Mouse (Mus musculus) kidney, postnatal 0 days (tissue): ENCODE data around the gene Gm826. TPM values are rescaled to one million over a fixed set of nuclear protein-coding genes. Genes with fewer than 3 reads are reported as not detected.
A peak's percentile ranks its signal among the peaks of the same experiment; 100 is the strongest.

Source experiments
- ATAC-seq: fragments of 200-750 bp; cut with Nextera tagmentation; replicated peaks from 2 replicates; pipeline ENCODE4 v1.8.0; 2017; ENCODE audit warnings: low read depth, moderate number of reproducible peaks, moderate TSS enrichment, moderate library complexity; ENCODE audit not compliant: low FRiP score
- DNase-seq: peaks from one replicate; pipeline ENCODE4 v3.0.0-alpha.2; 2016; ENCODE audit warnings: low spot score
- H3K27ac ChIP-seq: fragments of 300-500 bp; sonication (generic); 2 replicates; pipeline ENCODE4 v1.5.1; 2014; ENCODE audit warnings: mild to moderate bottlenecking
- H3K27me3 ChIP-seq: fragments of 300-500 bp; sonication (generic); 2 replicates; pipeline ENCODE4 v1.6.1; 2014; ENCODE audit warnings: low read length, mixed read lengths; ENCODE audit not compliant: insufficient read depth
- H3K36me3 ChIP-seq: fragments of 300-500 bp; sonication (generic); 2 replicates; pipeline ENCODE4 v1.6.1; 2014; ENCODE audit warnings: low read length, mixed read lengths; ENCODE audit not compliant: insufficient read depth
- H3K4me1 ChIP-seq: fragments of 300-500 bp; sonication (generic); replicated peaks from 2 replicates; pipeline ENCODE4 v1.6.1; 2014; ENCODE audit warnings: antibody characterized with exemption, low read length, mixed read lengths; ENCODE audit not compliant: insufficient read depth
- H3K4me2 ChIP-seq: fragments of 300-500 bp; sonication (generic); 2 replicates; pipeline ENCODE4 v1.6.1; 2014; ENCODE audit warnings: mild to moderate bottlenecking, low read length, moderate library complexity, mixed read lengths
- H3K4me3 ChIP-seq: fragments of 300-500 bp; sonication (generic); replicated peaks from 2 replicates; pipeline ENCODE4 v1.5.1; 2014; ENCODE audit warnings: low read depth, low read length
- H3K9ac ChIP-seq: fragments of 300-500 bp; sonication (generic); 2 replicates; pipeline ENCODE4 v1.6.1; 2014; ENCODE audit warnings: low read depth, low read length
- H3K9me3 ChIP-seq: fragments of 300-500 bp; sonication (generic); replicated peaks from 2 replicates; pipeline ENCODE4 v1.6.1; 2016; ENCODE audit warnings: low read length, inconsistent platforms, mixed read lengths
- CTCF ChIP-seq: IDR thresholded peaks from 2 replicates; pipeline ENCODE4 v1.5.1; 2016; ENCODE audit warnings: antibody characterized with exemption, low read depth, mild to moderate bottlenecking, moderate library complexity
- WGBS: fragments of 180-500 bp; shearing (Covaris S2); extraction: QIAGEN DNeasy Blood & Tissue Kit; methylation state at CpG from one replicate; pipeline ENCODE4 v1.1.7; 2014; 5-methylcytosine and 5-hydroxymethylcytosine counted together
- polyA plus RNA-seq: library from polyadenylated mRNA; unstranded; fragments of >200 nt; fragmentation: Nextera tagmentation; extraction: Ambion mirVana; gene quantifications from 2 replicates; pipeline ENCODE4 v1.2.1, GENCODE M21; 2015

Gm826 gene
- polyA plus RNA-seq, 1 experiment from 2014 or later: 0.49 TPM

DNA sequence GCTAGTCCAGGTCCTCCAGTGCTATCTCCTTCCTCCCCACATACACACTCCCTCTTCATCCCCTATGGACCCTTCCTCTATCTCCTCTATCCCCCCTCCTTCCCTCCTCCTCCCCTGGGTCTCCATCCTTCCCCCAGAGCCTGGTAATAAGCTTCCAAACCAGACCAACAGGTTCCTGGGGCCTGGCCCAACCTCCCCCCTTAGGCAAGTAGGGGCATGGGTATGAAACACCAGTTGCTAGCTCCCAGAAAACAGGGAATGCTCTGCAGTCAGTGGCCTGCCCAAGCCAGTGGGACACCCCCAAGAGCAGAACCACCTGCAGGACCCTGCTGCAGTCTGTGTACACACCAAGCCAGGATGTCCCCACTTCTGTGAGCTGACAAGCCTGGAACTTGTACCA is 11.7 kb upstream of the Gm826 start:
- no peak overlapping the region for H3K4me3 ChIP-seq
- no peak overlapping the region for H3K4me2 ChIP-seq
- no peak for TF ChIP-seq CTCF
- no peak overlapping the region for H3K9ac ChIP-seq
- H3K36me3 ChIP-seq: no peaks in the 10 kb centered on the region
- H3K27me3 ChIP-seq: no peaks in the 10 kb centered on the region
- H3K4me1 ChIP-seq: peaks cover 4% of the 10 kb centered on the region; the same call in 1 of the 2 replicates
- ATAC-seq: peak; percentile 21; the same call in 1 of the 2 replicates
- H3K9me3 ChIP-seq: no peaks in the 10 kb centered on the region
- DNase-seq: no peak
- no peak overlapping the region for H3K27ac ChIP-seq

DNA sequence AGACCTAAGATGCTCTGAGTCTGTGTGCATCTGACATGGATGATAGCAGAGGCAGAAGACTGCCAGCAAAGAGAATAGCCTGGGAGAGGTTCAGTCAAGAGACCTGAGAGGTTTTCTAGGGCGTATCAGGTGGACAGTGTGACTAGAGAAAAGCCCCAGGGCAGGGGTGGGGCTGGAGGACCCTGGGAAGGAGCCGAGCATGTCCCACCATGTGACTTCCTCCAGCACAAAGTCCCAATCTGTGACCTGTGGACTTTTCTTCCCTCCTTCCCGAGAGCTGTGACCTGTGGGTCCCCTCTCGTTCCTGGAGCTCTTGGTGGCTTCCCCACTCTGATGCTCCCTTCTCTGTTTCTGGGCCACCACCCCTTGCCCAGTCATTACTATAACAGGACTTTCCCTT is 6.2 kb upstream of the Gm826 start:
- no peak for TF ChIP-seq CTCF
- WGBS: 51% methylated on average over 4 of the region's 4 CpGs
- no peaks in the 10 kb centered on the region for H3K9me3 ChIP-seq

DNA sequence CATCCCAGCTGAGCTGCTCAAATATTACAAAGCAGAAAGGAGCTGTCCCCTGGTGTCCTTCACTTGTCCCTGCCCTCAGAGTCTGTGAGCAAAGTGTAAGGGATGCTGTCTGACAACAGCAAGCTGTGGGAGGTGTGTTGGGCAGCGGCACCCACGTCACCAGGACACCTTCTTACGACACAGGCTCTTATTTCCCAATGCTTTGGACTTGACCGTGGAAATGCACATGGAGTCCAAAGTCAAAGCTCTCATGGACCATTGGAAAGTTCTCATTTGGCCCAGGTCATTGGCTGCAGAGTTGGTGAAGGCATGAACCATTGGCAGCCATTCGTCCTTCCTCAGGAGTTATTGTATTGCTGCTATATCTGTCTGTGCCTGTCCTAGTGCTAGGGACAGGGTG is 5.6 kb upstream of the Gm826 start:
- ATAC-seq (no peak), DNase-seq (no peak)
- Histone ChIP-seq H3K27ac (no peak overlapping the region), H3K27me3 (no peaks in the 10 kb centered on the region), H3K9ac (no peak overlapping the region), H3K4me3 (no peak overlapping the region), H3K36me3 (no peaks in the 10 kb centered on the region), H3K4me1 (no peaks in the 10 kb centered on the region), H3K4me2 (no peak overlapping the region), H3K9me3 (no peaks in the 10 kb centered on the region)
- no peak for TF ChIP-seq CTCF
- 92% methylated on average over 5 of the region's 5 CpGs for WGBS

More for the DNA sequence above, 6.2 kb upstream of the Gm826 start:
- Histone ChIP-seq H3K4me1 (no peaks in the 10 kb centered on the region), H3K4me2 (no peak overlapping the region), H3K27me3 (no peaks in the 10 kb centered on the region), H3K36me3 (no peaks in the 10 kb centered on the region), H3K27ac (no peak overlapping the region), H3K4me3 (no peak overlapping the region), H3K9ac (no peak overlapping the region)
- no peak for DNase-seq
- no peak for ATAC-seq

DNA sequence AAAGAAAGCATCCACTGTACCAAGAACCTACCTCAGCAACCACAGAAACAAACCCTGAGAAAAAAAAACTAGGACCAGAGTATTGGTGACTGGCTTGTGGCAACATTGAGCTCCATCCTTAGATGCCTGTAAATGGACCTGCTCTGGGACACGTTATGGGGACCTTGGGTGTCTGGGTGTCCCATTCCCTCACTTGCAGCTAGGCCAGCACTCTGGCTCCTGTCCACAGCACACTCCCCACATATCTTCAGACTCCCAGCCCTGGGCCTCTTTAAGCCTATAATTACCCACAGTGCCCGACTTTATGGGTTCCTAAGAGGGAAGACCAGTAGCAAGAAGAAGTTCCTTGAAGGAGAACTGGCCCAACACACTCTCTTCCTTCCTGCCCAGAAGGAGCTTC is 2.1 kb upstream of the Gm826 start:
- Histone ChIP-seq H3K4me2 (no peak overlapping the region), H3K36me3 (no peaks in the 10 kb centered on the region), H3K27me3 (no peaks in the 10 kb centered on the region), H3K9ac (no peak overlapping the region), H3K9me3 (no peaks in the 10 kb centered on the region), H3K4me3 (no peak overlapping the region), H3K4me1 (no peaks in the 10 kb centered on the region), H3K27ac (no peak overlapping the region)
- 42% methylated on average over 2 of the region's 2 CpGs for WGBS
- DNase-seq (no peak), ATAC-seq (no peak)
- no peak for TF ChIP-seq CTCF

DNA sequence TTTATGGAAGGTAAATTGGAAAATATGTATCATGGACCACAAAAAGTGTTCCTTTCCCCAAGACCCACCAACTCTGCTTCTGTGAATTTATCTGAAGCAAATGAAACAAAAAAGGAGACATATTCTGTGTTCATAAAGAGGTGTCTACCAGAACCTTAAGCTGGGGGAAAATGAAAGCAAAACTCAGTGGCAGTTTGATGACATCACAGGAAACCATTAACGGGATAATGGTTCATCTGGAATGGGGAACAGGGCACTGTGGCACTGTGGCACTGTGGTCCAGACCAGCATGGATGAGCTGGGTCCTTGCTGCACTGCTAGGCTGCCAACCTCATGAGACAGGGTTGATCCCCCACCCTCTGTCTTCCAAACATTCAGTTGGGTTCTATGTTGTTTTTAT is 1.1 kb upstream of the Gm826 start:
- Histone ChIP-seq H3K27ac (no peak overlapping the region), H3K4me1 (no peaks in the 10 kb centered on the region), H3K9ac (no peak overlapping the region), H3K36me3 (no peaks in the 10 kb centered on the region), H3K4me2 (no peak overlapping the region), H3K4me3 (no peak overlapping the region), H3K9me3 (no peaks in the 10 kb centered on the region), H3K27me3 (no peaks in the 10 kb centered on the region)
- DNase-seq: no peak
- TF ChIP-seq CTCF: no peak
- no peak for ATAC-seq
- WGBS: 78% methylated on average over 1 of the region's 1 CpGs

DNA sequence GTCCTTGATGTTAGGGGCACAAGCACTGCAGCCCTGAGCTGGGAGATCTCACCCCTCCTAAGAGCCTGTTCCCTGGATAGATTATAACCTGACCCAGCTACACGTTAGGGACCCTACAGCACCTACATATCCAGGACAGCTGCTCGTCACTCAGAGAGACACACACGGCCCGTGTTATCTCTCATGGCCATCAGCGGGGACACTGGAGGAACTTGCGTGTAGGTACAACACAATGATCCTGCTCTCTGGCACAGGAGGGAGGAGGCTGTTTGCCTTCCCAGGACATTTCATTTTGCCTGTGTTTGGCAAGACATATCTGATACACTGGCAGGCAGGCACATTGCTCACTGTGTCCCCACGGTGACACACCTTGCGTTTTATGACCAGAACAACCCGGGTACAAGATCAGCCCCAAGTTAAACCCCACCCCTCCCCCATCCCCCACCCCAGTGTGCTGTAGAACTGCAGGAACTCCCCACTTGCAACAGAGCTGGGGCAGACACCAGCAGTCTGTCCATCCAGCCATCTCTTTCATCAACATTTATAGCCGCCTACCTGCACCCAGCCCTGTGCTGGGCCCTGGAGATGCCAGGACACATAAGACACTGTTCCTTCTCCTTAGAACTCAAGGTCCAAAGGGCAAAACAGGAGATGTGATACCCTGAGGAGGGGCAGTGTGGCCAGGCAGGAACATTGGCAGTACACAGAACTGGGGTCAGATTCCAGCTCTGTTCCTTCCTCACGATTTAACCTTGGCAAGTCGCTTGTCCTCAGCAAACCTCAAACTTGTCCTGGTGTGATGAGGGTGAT is 1.2 kb downstream of the Gm826 start:
- no peak for ATAC-seq
- H3K36me3 ChIP-seq: no peaks in the 10 kb centered on the region
- H3K4me1 ChIP-seq: no peaks in the 10 kb centered on the region
- H3K27ac ChIP-seq: no peak overlapping the region
- no peak overlapping the region for H3K4me3 ChIP-seq
- H3K27me3 ChIP-seq: no peaks in the 10 kb centered on the region
- TF ChIP-seq CTCF: no peak
- no peak overlapping the region for H3K4me2 ChIP-seq
- 78% methylated on average over 12 of the region's 12 CpGs for WGBS
- H3K9ac ChIP-seq: no peak overlapping the region
- no peaks in the 10 kb centered on the region for H3K9me3 ChIP-seq
- no peak for DNase-seq
